Mouse (Mus musculus) heart, adult 2 months (tissue): ENCODE data around the gene Olfr1495.

Source experiments
- EP300 ChIP-seq: fragments of 200-500 bp; IDR thresholded peaks from 2 replicates; pipeline ENCODE4 v1.6.1; 2011; ENCODE audit warnings: low read depth, low read length, control low read depth; ENCODE audit not compliant: insufficient read depth
- POLR2A ChIP-seq: fragments of 200-500 bp; IDR thresholded peaks from 2 replicates; pipeline ENCODE4 v1.6.1; 2011; ENCODE audit warnings: mild to moderate bottlenecking, low read depth, low read length, control low read depth; ENCODE audit not compliant: insufficient read depth

DNA sequence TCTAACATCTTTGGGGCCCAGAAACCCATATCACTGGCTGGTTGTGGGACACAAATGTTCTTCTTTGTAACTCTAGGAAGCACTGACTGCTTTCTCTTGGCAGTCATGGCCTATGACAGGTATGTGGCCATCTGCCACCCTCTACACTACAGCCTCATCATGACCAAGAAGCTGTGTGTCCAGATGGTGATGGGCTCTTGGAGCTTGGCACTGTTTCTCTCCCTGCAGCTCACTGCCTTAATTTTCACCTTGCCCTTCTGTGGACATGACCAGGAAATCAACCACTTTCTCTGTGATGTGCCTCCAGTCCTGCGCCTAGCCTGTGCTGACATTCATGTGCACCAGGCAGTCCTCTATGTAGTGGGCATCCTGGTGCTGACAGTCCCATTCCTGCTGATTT is 15.0 kb upstream of the Olfr1495 start:
- TF ChIP-seq EP300, result no peak
- TF ChIP-seq POLR2A, result no peak
